Mouse (Mus musculus) heart, postnatal 0 days (tissue): Measurements from ENCODE around the gene Iba57.

Source experiments
- CTCF ChIP-seq: IDR thresholded peaks from 2 replicates; pipeline ENCODE4 v1.5.1; 2016; ENCODE audit warnings: antibody characterized with exemption, control low read depth, low read depth
- EP300 ChIP-seq: IDR thresholded peaks from 2 replicates; pipeline ENCODE4 v1.6.1; 2016; ENCODE audit warnings: antibody characterized with exemption, low read depth

GRCm38 (mm10) chr11:59182864-59183331 lies 19.4 kb upstream of the Iba57 start, which contains the start of gene Gjc2:
- no peak for TF ChIP-seq CTCF
- no peak for TF ChIP-seq EP300
